Mouse (Mus musculus): ENCODE data around the gene Oxa1l. TPM values are rescaled to one million over a fixed set of nuclear protein-coding genes. Genes with fewer than 3 reads are reported as not detected.

Gene Oxa1l
- total RNA-seq, 2 experiments from 2014 or later: 61.6 to 66.4 TPM

GRCm38 (mm10) chr14:54398528-54398916, 37.9 kb downstream of the Oxa1l start:
- intact Hi-C loops (cut with DNase I): no loop called here
- no peak for DNase-seq (ENCODE audit: extremely low spot score in 1 of 2, low spot score in 2 of 2)

- no peak for DNase-seq (ENCODE audit: extremely low spot score in 1 of 2, low spot score in 2 of 2)
- intact Hi-C loops (cut with DNase I): no loop called here
Measured at GRCm38 (mm10) chr14:54398921-54399382, 38.3 kb downstream of the Oxa1l start.

DNA sequence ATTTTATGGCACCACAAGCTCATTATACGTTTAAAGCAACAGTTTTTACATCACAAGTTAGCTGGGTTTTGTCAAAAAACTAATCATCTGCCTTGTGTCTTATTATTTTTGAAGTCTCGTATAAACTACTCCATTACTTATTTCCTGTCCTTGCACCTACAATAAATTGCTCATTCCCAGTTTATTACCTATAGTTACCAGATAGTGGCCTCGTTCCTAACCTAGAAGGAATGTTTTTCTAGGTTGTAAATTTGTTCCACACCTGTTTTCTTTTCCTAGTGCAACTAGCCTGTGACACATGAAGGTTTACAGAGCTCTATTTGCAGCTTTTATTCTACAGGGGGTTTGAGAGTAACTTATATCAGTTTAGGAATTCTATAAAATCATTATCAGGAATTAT, 41.1 kb downstream of the Oxa1l start:
- no peak for DNase-seq (ENCODE audit: extremely low spot score in 1 of 2, low spot score in 2 of 2)
- intact Hi-C loops (cut with DNase I): no loop called here

DNA sequence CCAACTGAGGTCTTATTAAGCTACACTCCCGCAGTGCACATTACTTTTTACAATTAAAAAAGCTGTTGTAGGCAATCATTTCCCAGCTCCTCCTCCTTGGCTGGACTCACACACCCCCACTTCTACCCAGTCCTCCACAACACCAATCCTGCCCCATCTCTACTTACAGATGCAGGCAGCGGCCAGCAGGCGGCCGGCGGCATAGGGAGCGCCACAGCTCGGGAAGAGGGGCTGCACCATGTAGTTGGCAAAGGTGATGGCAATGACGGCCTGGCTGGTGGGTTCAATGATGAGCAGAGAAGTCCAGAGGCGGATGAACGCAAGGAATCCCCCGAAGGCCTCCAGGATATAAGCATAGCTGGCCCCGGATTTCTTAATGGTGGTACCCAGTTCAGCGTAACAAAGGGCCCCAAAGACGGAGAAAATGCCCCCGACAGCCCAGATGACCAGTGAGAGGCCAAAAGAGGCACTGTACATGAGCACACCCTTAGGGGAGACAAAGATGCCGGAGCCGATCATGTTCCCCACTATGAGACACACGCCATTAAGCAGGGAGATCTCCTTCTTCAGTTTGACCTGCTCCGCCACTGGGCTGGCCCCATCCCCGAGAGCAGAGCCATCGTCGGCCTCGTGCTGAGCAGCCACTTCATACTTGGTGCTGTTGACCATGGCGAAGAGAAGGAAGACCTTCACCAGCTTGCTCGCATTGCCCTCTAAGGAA, 47.9 kb downstream of the Oxa1l start:
- intact Hi-C loops (cut with DNase I): no loop called here
- DNase-seq (ENCODE audit: extremely low spot score in 1 of 2, low spot score in 2 of 2): peak in 1 of 2 experiments; percentile 42

DNA sequence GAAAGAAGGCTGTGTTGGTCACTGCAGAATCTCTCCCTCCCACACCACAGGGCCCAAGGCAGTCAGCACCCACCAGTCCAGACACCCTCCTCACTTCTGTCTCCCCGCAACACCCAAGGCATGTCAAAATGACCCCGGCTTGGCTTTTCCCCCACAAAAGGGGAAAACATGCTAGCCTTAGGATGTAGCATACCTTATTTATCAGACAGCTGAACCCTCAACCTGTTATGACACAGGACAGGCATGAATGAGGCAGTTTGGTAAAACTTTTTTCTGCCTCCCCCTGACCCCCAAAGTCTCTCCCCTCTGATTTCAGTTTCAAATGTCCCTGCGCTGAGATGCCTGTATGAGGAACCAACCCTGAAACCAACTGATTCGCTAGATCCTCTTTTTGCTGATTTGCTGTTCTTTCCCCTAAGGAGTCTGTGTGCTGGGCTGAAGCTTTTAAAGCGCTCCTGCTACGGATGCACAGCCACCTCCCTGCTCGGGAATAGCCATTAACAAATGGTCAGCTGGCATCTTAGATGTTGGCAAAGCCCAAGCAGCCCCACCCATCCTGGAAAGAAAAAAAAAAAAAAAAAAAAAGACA, 48.5 kb downstream of the Oxa1l start:
- intact Hi-C loops (cut with DNase I): no loop called here
- DNase-seq (ENCODE audit: extremely low spot score in 1 of 2, low spot score in 2 of 2): no peak

- DNase-seq (ENCODE audit: extremely low spot score in 1 of 2, low spot score in 2 of 2): no peak
- intact Hi-C loops (cut with DNase I): no loop called here
Measured at GRCm38 (mm10) chr14:54409980-54410810, 49.6 kb downstream of the Oxa1l start.

- DNase-seq (ENCODE audit: extremely low spot score in 1 of 2, low spot score in 2 of 2): no peak
- intact Hi-C loops (cut with DNase I): no loop called here
Measured at GRCm38 (mm10) chr14:54412000-54412576, 51.5 kb downstream of the Oxa1l start.

DNA sequence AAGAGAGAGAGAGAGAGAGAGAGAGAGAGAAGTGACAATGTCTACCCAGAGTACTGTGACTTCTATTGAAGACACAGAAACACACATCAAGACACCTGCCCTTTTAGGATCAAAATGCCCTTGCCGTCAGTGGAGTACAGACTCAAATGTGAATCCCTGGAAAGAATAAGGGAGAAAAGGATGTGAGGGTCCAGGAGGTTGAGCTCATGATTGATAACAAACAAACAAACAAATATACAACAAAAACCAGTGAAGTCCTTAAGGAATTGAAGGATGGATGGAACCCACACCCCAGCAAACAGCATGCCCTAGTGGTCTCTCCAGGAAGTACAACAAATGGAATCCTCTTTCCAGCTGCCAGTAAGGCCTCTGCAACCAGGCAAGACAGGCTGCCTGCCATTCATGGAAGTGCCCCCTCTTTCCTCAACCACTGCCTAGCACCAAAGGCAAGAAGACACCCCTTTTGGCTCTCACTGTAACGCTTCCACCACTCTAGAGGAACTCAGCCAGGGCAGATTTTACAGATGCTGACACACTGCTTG, 52.1 kb downstream of the Oxa1l start:
- peak in 1 of 2 experiments; percentile 58 for DNase-seq (ENCODE audit: extremely low spot score in 1 of 2, low spot score in 2 of 2)
- intact Hi-C loops (cut with DNase I): no loop called here

DNA sequence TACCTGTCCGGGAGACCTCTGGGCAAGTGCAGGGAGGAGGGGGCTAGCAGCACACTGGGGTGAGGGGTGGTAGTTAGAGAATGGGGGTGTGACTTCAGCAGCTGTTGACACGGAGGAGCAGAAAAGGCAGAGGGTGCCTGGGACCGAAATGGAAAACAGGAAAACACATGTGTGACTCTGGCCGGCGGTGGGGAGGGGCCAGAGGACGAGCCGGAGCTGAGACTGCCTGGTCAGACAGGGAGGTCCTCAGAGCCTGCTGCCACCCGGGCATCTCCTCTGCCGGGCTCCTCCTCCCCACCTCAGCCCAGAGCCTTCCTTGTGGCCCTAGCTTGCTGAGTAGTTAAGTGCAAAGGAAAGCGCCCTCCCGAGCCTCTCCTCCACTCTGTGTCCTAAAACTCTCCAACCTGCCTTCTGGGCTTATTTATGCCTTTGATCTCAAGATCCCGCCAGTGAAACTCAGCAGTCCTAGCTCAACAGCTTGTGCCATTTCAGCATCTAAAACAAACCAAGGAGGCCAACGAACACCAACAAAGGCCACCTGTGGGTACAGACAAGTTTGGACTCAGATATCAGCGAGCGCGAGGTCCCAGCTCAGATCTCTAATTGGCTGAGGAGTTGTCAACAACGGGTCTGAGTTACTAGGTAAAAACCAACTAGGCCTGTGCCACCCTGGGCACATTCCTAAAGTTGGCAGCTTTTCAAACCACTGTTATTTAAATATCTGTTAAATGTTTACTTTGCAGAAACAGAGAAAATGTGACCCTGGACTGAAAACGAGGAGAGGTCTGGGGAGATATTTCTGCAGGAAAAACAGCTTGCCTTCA, 53.5 kb downstream of the Oxa1l start:
- intact Hi-C loops (cut with DNase I): no loop called here
- DNase-seq (ENCODE audit: extremely low spot score in 1 of 2, low spot score in 2 of 2): peak in 1 of 2 experiments; percentile 60

DNA sequence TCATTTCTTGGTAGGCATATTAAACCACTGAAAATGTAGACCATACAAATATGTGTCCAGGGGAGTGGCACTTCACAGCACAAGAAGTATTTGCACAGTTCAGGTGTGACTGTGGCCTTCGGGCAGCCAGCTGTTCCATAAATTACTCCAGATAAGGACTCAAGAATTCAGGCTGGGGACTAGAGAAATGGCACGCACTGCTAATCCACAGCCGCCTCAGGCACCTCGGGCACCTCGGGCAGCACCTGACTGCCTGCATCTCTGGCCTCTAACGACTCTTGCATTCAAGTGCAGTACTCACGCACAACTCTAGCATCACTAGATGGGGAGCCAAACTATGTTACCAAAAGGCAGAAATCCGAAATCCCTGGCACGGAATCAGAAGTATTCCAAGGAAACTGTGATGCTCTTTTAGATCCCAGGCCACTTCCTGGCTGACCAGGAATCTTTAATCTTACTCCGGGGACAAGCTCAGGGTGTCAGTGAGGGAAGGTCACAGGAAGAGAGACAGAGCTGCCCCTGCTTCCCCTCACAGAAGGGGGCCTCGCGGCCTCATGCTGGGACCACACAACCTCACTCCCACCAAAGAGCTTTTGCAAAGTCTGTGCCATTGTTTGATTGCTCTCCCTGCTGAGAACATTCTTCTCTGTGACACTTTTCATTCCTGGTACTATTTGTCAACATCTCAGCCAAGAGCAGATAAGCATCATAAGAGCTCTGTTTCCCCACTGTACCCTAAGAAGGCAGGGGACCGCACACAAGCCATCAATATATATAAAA, 54.8 kb downstream of the Oxa1l start:
- intact Hi-C loops (cut with DNase I): loop anchor here (5.0 kb wide), 1 partner anchor 523 kb away; no protein-coding TSS in a partner anchor
- no peak for DNase-seq (ENCODE audit: extremely low spot score in 1 of 2, low spot score in 2 of 2)

DNA sequence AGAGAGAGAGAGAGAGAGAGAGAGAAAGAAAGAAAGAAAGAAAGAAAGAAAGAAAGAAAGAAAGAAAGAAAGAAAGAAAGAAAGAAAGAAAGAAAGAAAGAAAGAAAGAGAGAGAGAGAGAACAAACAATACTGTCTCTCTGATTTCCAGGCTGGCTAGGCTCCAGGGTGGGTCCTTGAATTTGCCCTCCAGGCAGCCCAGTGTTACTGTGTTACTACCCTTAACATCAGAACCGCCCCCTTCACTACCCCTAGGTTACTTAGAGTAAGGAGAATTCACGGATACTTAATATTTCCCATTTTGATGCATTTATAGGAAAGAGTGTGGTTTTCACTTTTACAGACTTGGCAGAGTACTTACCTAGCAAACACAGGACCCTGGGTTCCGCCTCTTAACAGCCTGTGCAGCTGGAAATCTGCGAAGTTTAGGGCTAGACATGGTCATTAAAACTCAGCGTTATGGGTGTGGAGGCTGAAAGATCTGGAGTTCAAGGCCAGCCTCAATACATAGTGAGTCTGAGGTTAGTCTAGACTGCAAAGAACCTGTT, 55.7 kb downstream of the Oxa1l start:
- intact Hi-C loops (cut with DNase I): loop anchor here (5.0 kb wide), 1 partner anchor 524 kb away; no protein-coding TSS in a partner anchor
- DNase-seq (ENCODE audit: extremely low spot score in 1 of 2, low spot score in 2 of 2): no peak

DNA sequence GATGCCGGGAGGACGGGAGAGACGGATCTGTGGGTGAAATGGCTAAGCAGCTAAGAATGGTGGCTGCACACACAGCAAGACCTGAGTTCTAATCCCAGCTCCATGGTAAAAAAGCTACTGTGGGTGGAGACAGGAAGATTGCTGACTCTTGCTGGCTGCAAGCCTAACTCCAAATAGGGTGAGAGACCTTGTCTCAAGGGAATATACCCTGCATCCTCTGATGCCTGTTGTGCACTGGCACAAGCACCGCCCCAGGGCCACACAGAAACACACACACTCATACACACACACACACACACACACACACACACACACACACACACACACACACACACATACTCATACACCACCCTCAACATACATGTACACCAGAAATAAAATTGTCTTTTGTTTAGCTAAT, 56.2 kb downstream of the Oxa1l start:
- no peak for DNase-seq (ENCODE audit: extremely low spot score in 1 of 2, low spot score in 2 of 2)
- intact Hi-C loops (cut with DNase I): loop anchor here (5.0 kb wide), 1 partner anchor 525 kb away; no protein-coding TSS in a partner anchor

GRCm38 (mm10) chr14:54417623-54418081, 57.0 kb downstream of the Oxa1l start, which contains the start of gene Slc7a7:
Slc7a7 (minus strand) TSS chr14:54417780.
- intact Hi-C loops (cut with DNase I): loop anchor here (5.0 kb wide), 1 partner anchor 525 kb away; no protein-coding TSS in a partner anchor
- DNase-seq (ENCODE audit: extremely low spot score in 1 of 2, low spot score in 2 of 2): no peak

Data from left cerebral cortex, postnatal 10 days (tissue).